8 mouse cellular contexts compared by ENCODE assay signal in genomic region chr2:119799181-119799960, GRCm38 (mm10). TPM values are rescaled to one million over a fixed set of nuclear protein-coding genes. Genes with fewer than 3 reads are reported as not detected.
A peak's percentile ranks its signal among the peaks of the same experiment; 100 is the strongest.
DNase-seq lines count a peak whose midpoint lies in the region; ATAC-seq and TF ChIP-seq lines count a peak whose summit lies in the region.

No protein-coding gene starts in this region.

- H3K4me2 ChIP-seq in intestine, postnatal 0 days (replicated peaks; ENCODE audit: low read depth), result peak overlapping the region; percentile 100
- peak overlapping the region; percentile 100 for H3K4me2 ChIP-seq in lung, postnatal 0 days (replicated peaks; ENCODE audit: low read depth, low read length)

- peak; percentile 60 for DNase-seq in right cerebral cortex, postnatal 25 days
- DNase-seq in right cerebral cortex, adult 18-20 months, result no peak
- peak; percentile 76 to 78 for DNase-seq in cerebellum, adult 2 months
- DNase-seq in gastrocnemius, postnatal 10 days, result peak; percentile 58
- peak; percentile 54 for DNase-seq in lung, postnatal 0 days (ENCODE audit: low spot score)
- peak; percentile 50 for DNase-seq in right cerebral cortex, postnatal 4 days
- no peak for DNase-seq in ovary, postnatal 14 days (ENCODE audit: low spot score)

- peak; percentile 68 for ATAC-seq in intestine, postnatal 0 days
- peak; percentile 82 for ATAC-seq in lung, postnatal 0 days

- H3K27me3 ChIP-seq in cerebellum, adult 2 months (ENCODE audit: control insufficient read depth, insufficient read depth, low read length), result no peaks in the 10 kb centered on the region
- no peaks in the 10 kb centered on the region; the same call in 1 of the 2 replicates for H3K27me3 ChIP-seq in intestine, postnatal 0 days (replicated peaks; ENCODE audit: control insufficient read depth, insufficient read depth, low read length)
- H3K27me3 ChIP-seq in lung, postnatal 0 days (replicated peaks; ENCODE audit: insufficient read depth, low read length), result no peaks in the 10 kb centered on the region

- under 1% methylated on average over 59 of the region's 89 CpGs for WGBS in cerebellum, adult 2 months
- WGBS in intestine, postnatal 0 days, result 0% methylated on average over 55 of the region's 89 CpGs
- 0% methylated on average over 26 of the region's 89 CpGs for WGBS in lung, postnatal 0 days

- TF ChIP-seq CTCF in cerebellum, adult 2 months (IDR thresholded peaks at IDR 0.05; ENCODE audit: borderline replicate concordance, insufficient read depth, low read depth, low read length), result no peak
- TF ChIP-seq CTCF in intestine, postnatal 0 days (IDR thresholded peaks at IDR 0.05; ENCODE audit: low read depth), result no peak
- TF ChIP-seq CTCF in lung, postnatal 0 days (IDR thresholded peaks at IDR 0.05), result no peak

- peaks cover 34% of the 10 kb centered on the region for H3K4me1 ChIP-seq in cerebellum, adult 2 months (ENCODE audit: control insufficient read depth, insufficient read depth, low read length)
- no peaks in the 10 kb centered on the region for H3K4me1 ChIP-seq in intestine, postnatal 0 days (replicated peaks; ENCODE audit: control insufficient read depth, insufficient read depth, low read length)
- no peaks in the 10 kb centered on the region; the same call in 1 of the 2 replicates for H3K4me1 ChIP-seq in lung, postnatal 0 days (ENCODE audit: insufficient read depth, low read depth, low read length)

- TF ChIP-seq EP300 in lung, postnatal 0 days (IDR thresholded peaks at IDR 0.05), result no peak

- 0 out of 2 replicates have a peak, but pooled peaks cover 5% of the 10 kb centered on the region for H3K36me3 ChIP-seq in intestine, postnatal 0 days (ENCODE audit: control insufficient read depth, insufficient read depth)
- no peaks in the 10 kb centered on the region for H3K36me3 ChIP-seq in lung, postnatal 0 days (ENCODE audit: insufficient read depth, low read length)

- 0 out of 2 replicates have a peak, but pooled peaks have one; percentile 25 for TF ChIP-seq POLR2A in cerebellum, adult 2 months (IDR thresholded peaks at IDR 0.05; ENCODE audit: borderline replicate concordance, insufficient read depth, low read length)

- peak overlapping the region; percentile 66 for H3K9ac ChIP-seq in intestine, postnatal 0 days (ENCODE audit: low read depth, low read length)
- peak overlapping the region; percentile 34 for H3K9ac ChIP-seq in lung, postnatal 0 days (replicated peaks; ENCODE audit: low read depth)

- peak overlapping the region; percentile 100 for H3K4me3 ChIP-seq in cerebellum, adult 2 months (replicated peaks; ENCODE audit: insufficient read depth, low read depth, low read length)
- H3K4me3 ChIP-seq in intestine, postnatal 0 days (ENCODE audit: low read depth, low read length), result peak overlapping the region; percentile 73
- peak overlapping the region; percentile 69 for H3K4me3 ChIP-seq in lung, postnatal 0 days (ENCODE audit: low read depth, low read length)

- H3K9me3 ChIP-seq in intestine, postnatal 0 days (ENCODE audit: control insufficient read depth), result no peaks in the 10 kb centered on the region
- H3K9me3 ChIP-seq in lung, postnatal 0 days (ENCODE audit: low read length), result no peaks in the 10 kb centered on the region

- peak overlapping the region; percentile 94 for H3K27ac ChIP-seq in cerebellum, adult 2 months (ENCODE audit: insufficient read depth, low read length)
- H3K27ac ChIP-seq in intestine, postnatal 0 days (ENCODE audit: low read depth, low read length), result no peak overlapping the region
- H3K27ac ChIP-seq in lung, postnatal 0 days (ENCODE audit: low read length), result 0 out of 2 replicates have a peak overlapping the region, but pooled peaks have one; percentile 26

RNA-seq across cellular contexts. Expression of gene Tyro3, which starts 1.8 kb away (rescaled TPM):
- 150 and 154 TPM in 2 replicates for polyA plus RNA-seq in cerebellum, adult 2 months (2012; rRNA removed)
- 1 to 10 TPM; 3.6 to 5.1 TPM for total RNA-seq in gastrocnemius, postnatal 10 days (2021)
- 4.5 and 5.6 TPM in 2 replicates for polyA plus RNA-seq in intestine, postnatal 0 days (2015; fragmentation: Nextera tagmentation; extraction: Ambion mirVana)
- polyA plus RNA-seq in lung, postnatal 0 days (2015; fragmentation: Nextera tagmentation; extraction: Ambion mirVana), result 7.3 and 7.9 TPM in 2 replicates

RNA-seq across cellular contexts. Expression of gene Rpap1, which starts 12.0 kb away (rescaled TPM):
- 15.9 and 17.5 TPM in 2 replicates for polyA plus RNA-seq in cerebellum, adult 2 months (2012; rRNA removed)
- 10 to 100 TPM; 14.2 to 14.5 TPM for total RNA-seq in gastrocnemius, postnatal 10 days (2021)
- polyA plus RNA-seq in intestine, postnatal 0 days (2015; fragmentation: Nextera tagmentation; extraction: Ambion mirVana), result 8.2 and 10.7 TPM in 2 replicates
- polyA plus RNA-seq in lung, postnatal 0 days (2015; fragmentation: Nextera tagmentation; extraction: Ambion mirVana), result 10.0 and 11.0 TPM in 2 replicates

RNA-seq across cellular contexts. Expression of gene Ltk, which starts 39.1 kb away (rescaled TPM):
- polyA plus RNA-seq in cerebellum, adult 2 months (2012; rRNA removed), result 16.5 and 19.1 TPM in 2 replicates
- total RNA-seq in gastrocnemius, postnatal 10 days (2021), result not detected
- polyA plus RNA-seq in intestine, postnatal 0 days (2015; fragmentation: Nextera tagmentation; extraction: Ambion mirVana), result 1.5 and 1.6 TPM in 2 replicates
- 0.79 and 1.3 TPM in 2 replicates for polyA plus RNA-seq in lung, postnatal 0 days (2015; fragmentation: Nextera tagmentation; extraction: Ambion mirVana)

RNA-seq across cellular contexts. Expression of gene Itpka, which starts 57.2 kb away (rescaled TPM):
- polyA plus RNA-seq in cerebellum, adult 2 months (2012; rRNA removed), result 65.2 and 78.5 TPM in 2 replicates
- under 1 TPM; 0.18 to 0.26 TPM for total RNA-seq in gastrocnemius, postnatal 10 days (2021)
- polyA plus RNA-seq in intestine, postnatal 0 days (2015; fragmentation: Nextera tagmentation; extraction: Ambion mirVana), result 5.3 and 6.2 TPM in 2 replicates
- 6.5 and 6.6 TPM in 2 replicates for polyA plus RNA-seq in lung, postnatal 0 days (2015; fragmentation: Nextera tagmentation; extraction: Ambion mirVana)

Comparison
In these comparisons a context has a peak if more than half of its experiments do, and no peak if none do; other contexts are left out.
1. DNase-seq: peak in right cerebral cortex, postnatal 25 days (single experiment), cerebellum, adult 2 months (2 of 2), gastrocnemius, postnatal 10 days (single experiment), lung, postnatal 0 days (single experiment) and right cerebral cortex, postnatal 4 days (single experiment); none in right cerebral cortex, adult 18-20 months (single experiment) and ovary, postnatal 14 days (single experiment).
2. RNA of gene Tyro3, which starts 1.8 kb away (polyA plus RNA-seq): 150 to 154 TPM in cerebellum, adult 2 months; 7.3 to 7.9 TPM in lung, postnatal 0 days and 4.5 to 5.6 TPM in intestine, postnatal 0 days; every median in the first group is over 10 times any median in the second.
3. Peak in every context shown above with its lines, with median percentiles within 50 percentile points of each other: H3K4me3 ChIP-seq.